Mouse (Mus musculus): ENCODE results near the gene Arl6ip4. TPM values are rescaled to one million over a fixed set of nuclear protein-coding genes. Genes with fewer than 3 reads are reported as not detected.
A peak's percentile ranks its signal among the peaks of the same experiment; 100 is the strongest.

Arl6ip4 gene
- total RNA-seq (2014; rRNA removed), result 18.0 and 19.3 TPM in 2 replicates
- polyA plus RNA-seq (2012; rRNA removed), result 23.6 and 26.2 TPM in 2 replicates

DNA sequence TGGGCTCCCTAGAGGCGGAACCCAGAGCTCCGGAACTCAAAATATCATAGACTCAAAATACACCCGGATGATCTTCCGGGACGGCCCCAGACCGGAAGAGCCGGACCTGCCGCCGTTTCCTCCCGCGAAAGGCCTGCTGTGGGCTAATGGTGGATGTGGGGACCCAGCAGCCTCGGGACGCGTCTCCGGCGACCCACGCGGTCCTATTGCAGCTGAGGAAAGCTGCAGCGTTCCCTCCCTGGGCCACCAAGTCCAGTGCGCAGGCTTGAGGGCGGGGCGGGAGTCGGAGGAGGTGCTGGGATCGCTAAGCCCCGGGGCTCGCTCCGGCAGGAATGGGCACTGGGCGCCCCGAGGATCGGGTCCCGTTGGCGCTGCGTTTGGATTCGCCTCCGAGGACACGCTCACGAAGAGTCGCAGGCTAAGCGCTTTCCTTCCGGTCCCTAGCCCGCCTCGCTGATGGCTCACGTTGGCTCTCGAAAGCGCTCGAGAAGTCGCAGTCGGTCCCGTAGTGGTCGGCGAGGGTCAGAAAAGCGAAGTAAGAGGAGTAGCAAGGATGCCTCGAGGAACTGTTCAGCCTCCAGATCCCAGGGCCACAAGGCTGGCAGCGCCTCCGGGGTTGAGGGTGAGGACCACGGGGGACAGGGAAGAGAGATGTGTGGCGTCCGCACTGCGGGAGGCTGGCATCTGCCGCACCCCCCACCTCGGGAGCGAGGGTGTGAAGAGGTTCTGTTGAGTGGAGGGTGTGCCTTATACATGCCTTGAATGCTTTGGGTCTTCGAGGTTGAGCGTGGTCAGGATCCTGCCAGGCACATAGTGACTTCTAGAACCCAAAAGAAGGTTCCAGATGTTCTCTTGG, at the start of gene Arl6ip4:
Gene Arl6ip4 (plus strand): TSS at position 100 of the 856 bp plus-strand sequence.
- H3K4me1 ChIP-seq (ENCODE audit: control insufficient read depth, insufficient read depth, low read length), result peaks cover 13% of the 10 kb centered on the region
- H3K4me3 ChIP-seq (ENCODE audit: insufficient read depth, low read depth, low read length), result peak within 1 kb of the TSS; percentile 97
- H3K27me3 ChIP-seq (ENCODE audit: control insufficient read depth, insufficient read depth, low read length), result no peaks in the 10 kb centered on the region
- TF ChIP-seq CTCF (IDR thresholded peaks at IDR 0.05; ENCODE audit: low read depth, low read length) (no peak), POLR2A (IDR thresholded peaks at IDR 0.05; ENCODE audit: extremely low read depth, insufficient read depth, low read length) (peak; percentile 67; the same call in 1 of the 2 replicates)
- WGBS, result under 1% methylated on average over 64 of the region's 64 CpGs
- H3K27ac ChIP-seq (replicated peaks; ENCODE audit: insufficient read depth, low read depth, low read length), result peak within 1 kb of the TSS; percentile 62
- no peaks in the 10 kb centered on the region for H3K36me3 ChIP-seq (ENCODE audit: control insufficient read depth, insufficient read depth, low read length)
- peak; percentile 40 for DNase-seq (ENCODE audit: extremely low read depth, low read depth, low spot score)
- H3K79me2 ChIP-seq (ENCODE audit: control insufficient read depth, insufficient read depth, low read length), result peaks cover 4% of the 10 kb centered on the region; the same call in 1 of the 2 replicates
- peak within 1 kb of the TSS; percentile 97 for H3K9ac ChIP-seq (ENCODE audit: low read depth, low read length)

- no peaks in the 10 kb centered on the region for H3K36me3 ChIP-seq (ENCODE audit: control insufficient read depth, insufficient read depth, low read length)
- H3K27me3 ChIP-seq (ENCODE audit: control insufficient read depth, insufficient read depth, low read length), result no peaks in the 10 kb centered on the region
- H3K4me1 ChIP-seq (ENCODE audit: control insufficient read depth, insufficient read depth, low read length), result no peaks in the 10 kb centered on the region
- no peak for TF ChIP-seq CTCF (IDR thresholded peaks at IDR 0.05; ENCODE audit: low read depth, low read length)
- no peak for TF ChIP-seq POLR2A (IDR thresholded peaks at IDR 0.05; ENCODE audit: extremely low read depth, insufficient read depth, low read length)
- H3K4me3 ChIP-seq (ENCODE audit: insufficient read depth, low read depth, low read length), result no peak overlapping the region
- H3K9ac ChIP-seq (ENCODE audit: low read depth, low read length), result no peak overlapping the region
- no peak for DNase-seq (ENCODE audit: extremely low read depth, low read depth, low spot score)
- H3K79me2 ChIP-seq (ENCODE audit: control insufficient read depth, insufficient read depth, low read length), result no peaks in the 10 kb centered on the region
- no peak overlapping the region for H3K27ac ChIP-seq (replicated peaks; ENCODE audit: insufficient read depth, low read depth, low read length)
- WGBS, result 46% methylated on average over 3 of the region's 3 CpGs
Measured at GRCm38 (mm10) chr5:124069657-124070056, 46.2 kb upstream of the Arl6ip4 start.

DNA sequence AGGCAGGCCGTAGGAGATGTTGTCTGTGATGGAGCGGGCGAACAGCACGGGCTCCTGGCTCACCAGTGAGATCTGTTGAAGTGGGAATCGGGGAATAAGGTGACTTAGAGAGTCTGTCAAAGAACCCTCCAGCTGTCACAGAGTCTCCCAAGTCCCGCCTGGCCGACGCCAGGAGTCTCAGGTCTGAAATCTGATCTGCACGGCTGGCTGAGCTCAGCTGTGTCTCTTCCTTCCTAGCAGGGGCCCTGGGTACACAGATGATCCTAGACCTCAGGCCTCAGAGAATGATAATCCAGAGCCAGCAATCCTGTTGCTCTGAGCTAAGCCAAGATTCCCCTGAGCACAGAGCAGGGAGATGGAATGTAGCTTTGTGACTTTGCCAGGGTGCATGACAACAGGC, 42.2 kb upstream of the Arl6ip4 start:
- no peak for DNase-seq (ENCODE audit: extremely low read depth, low read depth, low spot score)
- Histone ChIP-seq H3K36me3 (ENCODE audit: control insufficient read depth, insufficient read depth, low read length) (no peaks in the 10 kb centered on the region), H3K4me1 (ENCODE audit: control insufficient read depth, insufficient read depth, low read length) (no peaks in the 10 kb centered on the region), H3K4me3 (ENCODE audit: insufficient read depth, low read depth, low read length) (no peak overlapping the region), H3K9ac (ENCODE audit: low read depth, low read length) (no peak overlapping the region), H3K27me3 (ENCODE audit: control insufficient read depth, insufficient read depth, low read length) (no peaks in the 10 kb centered on the region), H3K27ac (replicated peaks; ENCODE audit: insufficient read depth, low read depth, low read length) (no peak overlapping the region), H3K79me2 (ENCODE audit: control insufficient read depth, insufficient read depth, low read length) (no peaks in the 10 kb centered on the region)
- WGBS, result 81% methylated on average over 9 of the region's 9 CpGs
- no peak for TF ChIP-seq CTCF (IDR thresholded peaks at IDR 0.05; ENCODE audit: low read depth, low read length)
- TF ChIP-seq POLR2A (IDR thresholded peaks at IDR 0.05; ENCODE audit: extremely low read depth, insufficient read depth, low read length), result no peak

- WGBS, result 77% methylated on average over 10 of the region's 10 CpGs
- Histone ChIP-seq H3K4me3 (ENCODE audit: insufficient read depth, low read depth, low read length) (no peak overlapping the region), H3K36me3 (ENCODE audit: control insufficient read depth, insufficient read depth, low read length) (no peaks in the 10 kb centered on the region), H3K27ac (replicated peaks; ENCODE audit: insufficient read depth, low read depth, low read length) (no peak overlapping the region), H3K27me3 (ENCODE audit: control insufficient read depth, insufficient read depth, low read length) (no peaks in the 10 kb centered on the region), H3K4me1 (ENCODE audit: control insufficient read depth, insufficient read depth, low read length) (no peaks in the 10 kb centered on the region), H3K9ac (ENCODE audit: low read depth, low read length) (no peak overlapping the region), H3K79me2 (ENCODE audit: control insufficient read depth, insufficient read depth, low read length) (no peaks in the 10 kb centered on the region)
- no peak for DNase-seq (ENCODE audit: extremely low read depth, low read depth, low spot score)
- TF ChIP-seq POLR2A (IDR thresholded peaks at IDR 0.05; ENCODE audit: extremely low read depth, insufficient read depth, low read length) (no peak), CTCF (IDR thresholded peaks at IDR 0.05; ENCODE audit: low read depth, low read length) (no peak)
Measured at GRCm38 (mm10) chr5:124074845-124075307, 41.0 kb upstream of the Arl6ip4 start.

- H3K9ac ChIP-seq (ENCODE audit: low read depth, low read length), result no peak overlapping the region
- no peak for TF ChIP-seq POLR2A (IDR thresholded peaks at IDR 0.05; ENCODE audit: extremely low read depth, insufficient read depth, low read length)
- TF ChIP-seq CTCF (IDR thresholded peaks at IDR 0.05; ENCODE audit: low read depth, low read length), result no peak
- 90% methylated on average over 9 of the region's 9 CpGs for WGBS
- H3K4me3 ChIP-seq (ENCODE audit: insufficient read depth, low read depth, low read length), result no peak overlapping the region
- no peaks in the 10 kb centered on the region for H3K27me3 ChIP-seq (ENCODE audit: control insufficient read depth, insufficient read depth, low read length)
- no peaks in the 10 kb centered on the region for H3K4me1 ChIP-seq (ENCODE audit: control insufficient read depth, insufficient read depth, low read length)
- H3K79me2 ChIP-seq (ENCODE audit: control insufficient read depth, insufficient read depth, low read length), result no peaks in the 10 kb centered on the region
- no peaks in the 10 kb centered on the region for H3K36me3 ChIP-seq (ENCODE audit: control insufficient read depth, insufficient read depth, low read length)
- no peak overlapping the region for H3K27ac ChIP-seq (replicated peaks; ENCODE audit: insufficient read depth, low read depth, low read length)
- DNase-seq (ENCODE audit: extremely low read depth, low read depth, low spot score), result no peak
Measured at GRCm38 (mm10) chr5:124075716-124076115, 40.2 kb upstream of the Arl6ip4 start.

DNA sequence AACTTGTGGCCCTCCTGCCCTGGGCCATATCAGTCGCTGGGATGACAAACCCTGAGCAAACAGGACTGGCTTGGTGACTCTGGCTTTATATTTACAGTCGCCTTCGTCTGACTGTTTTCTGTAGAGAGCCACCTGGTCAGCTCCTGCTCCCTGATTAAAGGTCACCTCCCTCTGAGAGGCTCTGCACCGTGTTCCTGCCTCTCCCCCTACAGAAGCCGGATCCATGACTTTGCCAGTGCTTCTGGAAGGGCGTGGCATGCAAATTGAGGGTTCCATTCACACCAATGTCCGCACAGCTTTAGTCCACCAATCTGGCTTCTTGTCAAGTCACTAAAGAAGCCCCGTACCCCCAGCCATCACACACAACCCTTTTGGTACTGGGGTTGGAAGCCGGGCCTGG, 39.3 kb upstream of the Arl6ip4 start:
- Histone ChIP-seq H3K4me1 (ENCODE audit: control insufficient read depth, insufficient read depth, low read length) (no peaks in the 10 kb centered on the region), H3K79me2 (ENCODE audit: control insufficient read depth, insufficient read depth, low read length) (no peaks in the 10 kb centered on the region), H3K27ac (replicated peaks; ENCODE audit: insufficient read depth, low read depth, low read length) (no peak overlapping the region), H3K4me3 (ENCODE audit: insufficient read depth, low read depth, low read length) (no peak overlapping the region), H3K27me3 (ENCODE audit: control insufficient read depth, insufficient read depth, low read length) (no peaks in the 10 kb centered on the region), H3K36me3 (ENCODE audit: control insufficient read depth, insufficient read depth, low read length) (no peaks in the 10 kb centered on the region), H3K9ac (ENCODE audit: low read depth, low read length) (no peak overlapping the region)
- WGBS, result 38% methylated on average over 9 of the region's 9 CpGs
- no peak for TF ChIP-seq CTCF (IDR thresholded peaks at IDR 0.05; ENCODE audit: low read depth, low read length)
- DNase-seq (ENCODE audit: extremely low read depth, low read depth, low spot score), result peak; percentile 65

Measured in liver, adult 2 months (tissue).